Mouse (Mus musculus): ENCODE data around the gene Fam83b.

- TF ChIP-seq POLR2A (IDR thresholded peaks at IDR 0.05; ENCODE audit: control insufficient read depth in 1 of 2, insufficient read depth in 1 of 2, low read depth in 1 of 2, low read length in 2 of 2, poor library complexity in 1 of 2) (no peak), NELFE (IDR thresholded peaks at IDR 0.05; ENCODE audit: low read depth, low read length) (no peak), SIN3A (IDR thresholded peaks at IDR 0.05; ENCODE audit: low read length) (no peak), POLR2AphosphoS5 (IDR thresholded peaks at IDR 0.05; ENCODE audit: borderline replicate concordance, low read depth, low read length) (no peak), EP300 (IDR thresholded peaks at IDR 0.05; ENCODE audit: low read depth in 1 of 2, low read length in 2 of 2) (no peak), HCFC1 (IDR thresholded peaks at IDR 0.05; ENCODE audit: low read depth, low read length) (no peak)
Measured at GRCm38 (mm10) chr9:76536032-76536431, 30.9 kb downstream of the Fam83b start.

All from MEL (cell line).